Mouse (Mus musculus) layer of hippocampus, adult 18-20 months (tissue): Measurements from ENCODE around the gene Mbl2. TPM values are rescaled to one million over a fixed set of nuclear protein-coding genes. Genes with fewer than 3 reads are reported as not detected.

Experiments used
- microRNA-seq, 2 experiments: library from miRNA; unstranded; fragments of <30 nt; microRNA quantifications; one replicate each; pipeline ENCODE4 v1.2.0; 2021
- total RNA-seq, 2 experiments: library from RNA; stranded (reverse); gene quantifications; 2 replicates each; pipeline ENCODE4 v1.2.3; 2021

Gene Mbl2
- total RNA-seq, 2 experiments from 2014 or later: not detected

Small RNA genes lying within 50 kb of the gene (microRNA-seq; reads per million reads assigned to microRNA genes)
- gene Gm24108: 0 reads per million in 2 experiments

Other genes with a start within 250 kb of the Mbl2 start
- not detected for gene Trpd52l3, start 229.2 kb upstream of the Mbl2 start, total RNA-seq
- gene Uhrf2, start 202.4 kb upstream of the Mbl2 start, total RNA-seq: 10 to 100 TPM; 64.6 to 66.3 TPM
- 10 to 100 TPM; 36.3 to 40.0 TPM for gene Gldc, start 57.5 kb upstream of the Mbl2 start, total RNA-seq